Mouse (Mus musculus) limb, embryonic 12.5 days (tissue): ENCODE measurements around the gene Rad50. TPM values are rescaled to one million over a fixed set of nuclear protein-coding genes. Genes with fewer than 3 reads are reported as not detected.

ENCODE experiments used
- ATAC-seq: fragments of 200-750 bp; cut with Nextera tagmentation; 2 replicates; pipeline ENCODE4 v1.8.0; 2017; ENCODE audit warnings: low read depth, moderate TSS enrichment; ENCODE audit not compliant: insufficient number of reproducible peaks, insufficient read depth, low FRiP score, low TSS enrichment
- H3K27ac ChIP-seq: fragments of 300-500 bp; sonication (generic); 2 replicates; pipeline ENCODE4 v1.5.1; 2016; ENCODE audit warnings: mild to moderate bottlenecking, moderate library complexity
- H3K27me3 ChIP-seq: fragments of 300-500 bp; sonication (generic); 2 replicates; pipeline ENCODE4 v1.6.1; 2016; ENCODE audit warnings: mild to moderate bottlenecking, moderate library complexity
- H3K36me3 ChIP-seq: fragments of 300-500 bp; sonication (generic); 2 replicates; pipeline ENCODE4 v1.6.1; 2016; ENCODE audit warnings: mild to moderate bottlenecking, moderate library complexity
- H3K4me1 ChIP-seq: fragments of 300-500 bp; sonication (generic); replicated peaks from 2 replicates; pipeline ENCODE4 v1.6.1; 2016
- H3K4me2 ChIP-seq: fragments of 300-500 bp; sonication (generic); 2 replicates; pipeline ENCODE4 v1.6.1; 2016; ENCODE audit warnings: mild to moderate bottlenecking, moderate library complexity
- H3K4me3 ChIP-seq: fragments of 300-500 bp; sonication (generic); replicated peaks from 2 replicates; pipeline ENCODE4 v1.5.1; 2016; ENCODE audit warnings: mild to moderate bottlenecking
- H3K9ac ChIP-seq: fragments of 300-500 bp; sonication (generic); replicated peaks from 2 replicates; pipeline ENCODE4 v1.6.1; 2016; ENCODE audit warnings: mild to moderate bottlenecking, moderate library complexity
- H3K9me3 ChIP-seq: fragments of 300-500 bp; sonication (generic); 2 replicates; pipeline ENCODE4 v1.6.1; 2016; ENCODE audit warnings: mild to moderate bottlenecking, moderate library complexity
- WGBS: fragments of 180-500 bp; shearing (Covaris S2); methylation state at CpG from one replicate; pipeline ENCODE4 v1.1.7; 2016; 5-methylcytosine and 5-hydroxymethylcytosine counted together
- polyA plus RNA-seq: library from polyadenylated mRNA; unstranded; fragments of >200 nt; fragmentation: Nextera tagmentation; extraction: Ambion mirVana; gene quantifications from 2 replicates; pipeline ENCODE4 v1.2.1, GENCODE M21; 2016

Rad50 gene
- 30.1 and 30.5 TPM in 2 replicates for polyA plus RNA-seq

GRCm38 (mm10) chr11:53706934-53707717 lies at the start of gene Rad50:
Rad50 (minus strand) TSS chr11:53707319.
- Histone ChIP-seq H3K9me3 (no peaks in the 10 kb centered on the region), H3K9ac (peak within 1 kb of the TSS; percentile 82)
- ATAC-seq: peak; percentile 94

GRCm38 (mm10) chr11:53755011-53755595 lies 48.0 kb upstream of the Rad50 start:
- no peak for ATAC-seq
- WGBS: 83% methylated on average over 12 of the region's 12 CpGs
- no peak overlapping the region for H3K9ac ChIP-seq
- no peak overlapping the region for H3K4me3 ChIP-seq
- H3K36me3 ChIP-seq: no peaks in the 10 kb centered on the region
- H3K4me1 ChIP-seq: peaks cover 16% of the 10 kb centered on the region
- H3K27ac ChIP-seq: no peak overlapping the region
- no peak overlapping the region for H3K4me2 ChIP-seq
- no peaks in the 10 kb centered on the region for H3K9me3 ChIP-seq
- H3K27me3 ChIP-seq: peaks cover 4% of the 10 kb centered on the region; the same call in 1 of the 2 replicates

More at GRCm38 (mm10) chr11:53706934-53707717, at the start of gene Rad50:
- Histone ChIP-seq H3K27me3 (no peaks in the 10 kb centered on the region), H3K4me3 (peak within 1 kb of the TSS; percentile 76), H3K4me2 (peak within 1 kb of the TSS; percentile 85), H3K27ac (peak within 1 kb of the TSS; percentile 90), H3K36me3 (peaks cover under 1% of the 10 kb centered on the region; the same call in 1 of the 2 replicates), H3K4me1 (peaks cover 11% of the 10 kb centered on the region; the same call in 1 of the 2 replicates)
- WGBS: 3% methylated on average over 55 of the region's 55 CpGs

GRCm38 (mm10) chr11:53749716-53750352 lies 42.7 kb upstream of the Rad50 start:
- no peak overlapping the region for H3K9ac ChIP-seq
- no peak overlapping the region for H3K4me2 ChIP-seq
- H3K27ac ChIP-seq: no peak overlapping the region
- WGBS: 60% methylated on average over 5 of the region's 5 CpGs
- ATAC-seq: no peak
- H3K4me1 ChIP-seq: no peaks in the 10 kb centered on the region
- H3K27me3 ChIP-seq: no peaks in the 10 kb centered on the region; the same call in 1 of the 2 replicates
- H3K4me3 ChIP-seq: no peak overlapping the region
- no peaks in the 10 kb centered on the region for H3K36me3 ChIP-seq
- no peaks in the 10 kb centered on the region for H3K9me3 ChIP-seq

- Histone ChIP-seq H3K27ac (no peak overlapping the region), H3K4me1 (no peaks in the 10 kb centered on the region), H3K9ac (no peak overlapping the region), H3K9me3 (no peaks in the 10 kb centered on the region), H3K27me3 (no peaks in the 10 kb centered on the region; the same call in 1 of the 2 replicates), H3K36me3 (no peaks in the 10 kb centered on the region), H3K4me3 (no peak overlapping the region), H3K4me2 (no peak overlapping the region)
- WGBS: 66% methylated on average over 4 of the region's 4 CpGs
- no peak for ATAC-seq
These were observed 42.2 kb upstream of the Rad50 start for GRCm38 (mm10) chr11:53749306-53749705.

- H3K27ac ChIP-seq: no peak overlapping the region
- no peaks in the 10 kb centered on the region for H3K36me3 ChIP-seq
- H3K9me3 ChIP-seq: no peaks in the 10 kb centered on the region
- H3K4me3 ChIP-seq: no peak overlapping the region
- no peaks in the 10 kb centered on the region for H3K4me1 ChIP-seq
- 91% methylated on average over 6 of the region's 6 CpGs for WGBS
- no peaks in the 10 kb centered on the region; the same call in 1 of the 2 replicates for H3K27me3 ChIP-seq
- H3K9ac ChIP-seq: no peak overlapping the region
- H3K4me2 ChIP-seq: no peak overlapping the region
- ATAC-seq: no peak
These were observed 41.5 kb upstream of the Rad50 start for GRCm38 (mm10) chr11:53748614-53749013.

GRCm38 (mm10) chr11:53747985-53748384 lies 40.9 kb upstream of the Rad50 start:
- H3K4me2 ChIP-seq: no peak overlapping the region
- H3K9ac ChIP-seq: no peak overlapping the region
- no peak for ATAC-seq
- H3K4me3 ChIP-seq: no peak overlapping the region
- no peaks in the 10 kb centered on the region; the same call in 1 of the 2 replicates for H3K27me3 ChIP-seq
- no peaks in the 10 kb centered on the region for H3K9me3 ChIP-seq
- no peaks in the 10 kb centered on the region for H3K36me3 ChIP-seq
- H3K4me1 ChIP-seq: no peaks in the 10 kb centered on the region
- H3K27ac ChIP-seq: no peak overlapping the region
- 89% methylated on average over 9 of the region's 9 CpGs for WGBS

- 91% methylated on average over 2 of the region's 2 CpGs for WGBS
- Histone ChIP-seq H3K36me3 (no peaks in the 10 kb centered on the region), H3K4me1 (no peaks in the 10 kb centered on the region), H3K4me3 (no peak overlapping the region), H3K9ac (no peak overlapping the region), H3K27ac (no peak overlapping the region), H3K4me2 (no peak overlapping the region), H3K27me3 (no peaks in the 10 kb centered on the region; the same call in 1 of the 2 replicates), H3K9me3 (no peaks in the 10 kb centered on the region)
- no peak for ATAC-seq
These were observed 38.1 kb upstream of the Rad50 start for GRCm38 (mm10) chr11:53745260-53745659.

GRCm38 (mm10) chr11:53742353-53742752 lies 35.2 kb upstream of the Rad50 start:
- H3K36me3 ChIP-seq: no peaks in the 10 kb centered on the region
- H3K4me1 ChIP-seq: no peaks in the 10 kb centered on the region
- no peak overlapping the region for H3K4me2 ChIP-seq
- no peak overlapping the region for H3K4me3 ChIP-seq
- no peak overlapping the region for H3K27ac ChIP-seq
- WGBS: 49% methylated on average over 5 of the region's 5 CpGs
- H3K9ac ChIP-seq: no peak overlapping the region
- ATAC-seq: no peak
- no peaks in the 10 kb centered on the region for H3K27me3 ChIP-seq
- H3K9me3 ChIP-seq: no peaks in the 10 kb centered on the region

GRCm38 (mm10) chr11:53737573-53737946 lies 30.4 kb upstream of the Rad50 start:
- H3K36me3 ChIP-seq: no peaks in the 10 kb centered on the region
- no peak overlapping the region for H3K4me3 ChIP-seq
- H3K4me2 ChIP-seq: no peak overlapping the region
- no peaks in the 10 kb centered on the region for H3K9me3 ChIP-seq
- no peak overlapping the region for H3K27ac ChIP-seq
- no peaks in the 10 kb centered on the region for H3K27me3 ChIP-seq
- 51% methylated on average over 6 of the region's 6 CpGs for WGBS
- no peaks in the 10 kb centered on the region for H3K4me1 ChIP-seq
- H3K9ac ChIP-seq: no peak overlapping the region
- no peak for ATAC-seq

GRCm38 (mm10) chr11:53736771-53737572 lies 29.9 kb upstream of the Rad50 start:
- H3K9ac ChIP-seq: no peak overlapping the region
- WGBS: 50% methylated on average over 14 of the region's 14 CpGs

More at GRCm38 (mm10) chr11:53736771-53737572, 29.9 kb upstream of the Rad50 start:
- Histone ChIP-seq H3K27me3 (no peaks in the 10 kb centered on the region), H3K36me3 (no peaks in the 10 kb centered on the region), H3K9me3 (no peaks in the 10 kb centered on the region), H3K4me3 (no peak overlapping the region), H3K4me1 (no peaks in the 10 kb centered on the region), H3K4me2 (no peak overlapping the region), H3K27ac (no peak overlapping the region)
- 0 out of 2 replicates have a peak, but pooled peaks have one; percentile 16 for ATAC-seq
